Mouse (Mus musculus): ENCODE results near the gene Dpp10.

Gene Dpp10

GRCm38 (mm10) chr1:123927278-123928002, 117.9 kb downstream of the Dpp10 start:
- ChIA-PET CTCF (no interaction called here), POLR2A (interaction anchor here in 1 of 4 experiments (0.5 kb wide), 1 partner anchor 201 kb away, joined by 3 read pairs; no protein-coding TSS in a partner anchor)

- POLR2A ChIA-PET: interaction anchor here in 1 of 4 experiments (0.7 kb wide), 2 partner anchors 9 to 679 kb away, joined by 4 read pairs; no protein-coding TSS in a partner anchor
- CTCF ChIA-PET: no interaction called here
Observed at GRCm38 (mm10) chr1:123924905-123925304, 120.5 kb downstream of the Dpp10 start.

GRCm38 (mm10) chr1:123923907-123924306, 121.5 kb downstream of the Dpp10 start:
- POLR2A ChIA-PET: no interaction called here
- CTCF ChIA-PET: no interaction called here

- ChIA-PET POLR2A (no interaction called here), CTCF (no interaction called here)
Observed at GRCm38 (mm10) chr1:123919606-123920005, 125.8 kb downstream of the Dpp10 start.

- ChIA-PET POLR2A (no interaction called here), CTCF (no interaction called here)
Observed at GRCm38 (mm10) chr1:123902628-123903027, 142.7 kb downstream of the Dpp10 start.

- CTCF ChIA-PET: no interaction called here
Observed at GRCm38 (mm10) chr1:123901218-123901617, 144.1 kb downstream of the Dpp10 start.

GRCm38 (mm10) chr1:123887243-123887642, 158.1 kb downstream of the Dpp10 start:
- ChIA-PET CTCF (no interaction called here), POLR2A (no interaction called here)

More at GRCm38 (mm10) chr1:123901218-123901617, 144.1 kb downstream of the Dpp10 start:
- POLR2A ChIA-PET: no interaction called here

- POLR2A ChIA-PET: no interaction called here
- CTCF ChIA-PET: no interaction called here
Observed at GRCm38 (mm10) chr1:123846881-123847280, 198.5 kb downstream of the Dpp10 start.

- CTCF ChIA-PET: no interaction called here
- POLR2A ChIA-PET: no interaction called here
Observed at GRCm38 (mm10) chr1:123801206-123801605, 244.2 kb downstream of the Dpp10 start.

GRCm38 (mm10) chr1:123765511-123765910, 279.8 kb downstream of the Dpp10 start:
- ChIA-PET POLR2A (no interaction called here), CTCF (no interaction called here)

GRCm38 (mm10) chr1:123762272-123762671, 283.1 kb downstream of the Dpp10 start:
- ChIA-PET POLR2A (no interaction called here), CTCF (no interaction called here)

GRCm38 (mm10) chr1:123756055-123756454, 289.3 kb downstream of the Dpp10 start:
- ChIA-PET CTCF (no interaction called here), POLR2A (no interaction called here)

- ChIA-PET CTCF (no interaction called here), POLR2A (no interaction called here)
Observed at GRCm38 (mm10) chr1:123707292-123707691, 338.1 kb downstream of the Dpp10 start.

GRCm38 (mm10) chr1:123658409-123658808, 386.9 kb downstream of the Dpp10 start:
- POLR2A ChIA-PET: interaction anchor here in 1 of 4 experiments (0.5 kb wide), 1 partner anchor 17 kb away, joined by 4 read pairs; no protein-coding TSS in a partner anchor
- CTCF ChIA-PET: no interaction called here

- POLR2A ChIA-PET: no interaction called here
- CTCF ChIA-PET: no interaction called here
Observed at GRCm38 (mm10) chr1:123656607-123657006, 388.8 kb downstream of the Dpp10 start.

- POLR2A ChIA-PET: no interaction called here
- CTCF ChIA-PET: no interaction called here
Observed at GRCm38 (mm10) chr1:123637897-123638296, 407.5 kb downstream of the Dpp10 start.

GRCm38 (mm10) chr1:123628268-123628667, 417.1 kb downstream of the Dpp10 start:
- ChIA-PET CTCF (interaction anchor here in 1 of 4 experiments (0.6 kb wide), 1 partner anchor 294 kb away, joined by 10 read pairs; no protein-coding TSS in a partner anchor), POLR2A (no interaction called here)

GRCm38 (mm10) chr1:123584857-123585256, 460.5 kb downstream of the Dpp10 start:
- CTCF ChIA-PET: no interaction called here
- POLR2A ChIA-PET: no interaction called here

GRCm38 (mm10) chr1:123580112-123580511, 465.2 kb downstream of the Dpp10 start:
- POLR2A ChIA-PET: no interaction called here
- CTCF ChIA-PET: no interaction called here

- POLR2A ChIA-PET: no interaction called here
- CTCF ChIA-PET: no interaction called here
Observed at GRCm38 (mm10) chr1:123573713-123574112, 471.6 kb downstream of the Dpp10 start.

GRCm38 (mm10) chr1:123542496-123542895, 502.9 kb downstream of the Dpp10 start:
- CTCF ChIA-PET: no interaction called here

GRCm38 (mm10) chr1:123467729-123468128, 577.6 kb downstream of the Dpp10 start:
- ChIA-PET POLR2A (no interaction called here), CTCF (no interaction called here)

More at GRCm38 (mm10) chr1:123542496-123542895, 502.9 kb downstream of the Dpp10 start:
- POLR2A ChIA-PET: no interaction called here
